Mouse (Mus musculus) brain, embryonic 14.5 days (tissue): ENCODE measurements around the gene Cbx2.

Experiments used
- CTCF ChIP-seq: fragments of 200-500 bp; IDR thresholded peaks from 2 replicates; pipeline ENCODE4 v1.5.1; 2012; ENCODE audit warnings: inconsistent platforms, mild to moderate bottlenecking, moderate library complexity, borderline replicate concordance; ENCODE audit not compliant: insufficient read depth, insufficient read length; ENCODE audit errors: extremely low read depth
- POLR2A ChIP-seq: fragments of 200-500 bp; IDR thresholded peaks from 2 replicates; pipeline ENCODE4 v1.6.1; 2012; ENCODE audit warnings: mild to moderate bottlenecking, inconsistent platforms, borderline replicate concordance; ENCODE audit not compliant: poor library complexity, insufficient read depth, insufficient read length, severe bottlenecking; ENCODE audit errors: extremely low read depth

GRCm38 (mm10) chr11:119080461-119081147 lies 57.8 kb downstream of the Cbx2 start:
- TF ChIP-seq CTCF: no peak
- no peak for TF ChIP-seq POLR2A
